Mouse (Mus musculus): ENCODE results near the gene Olfr522.

- TF ChIP-seq CTCF (conservative IDR thresholded peaks at IDR 0.05 in 1 of 2, IDR thresholded peaks at IDR 0.05 in 1 of 2; ENCODE audit: low read depth in 2 of 2, low read length in 2 of 2) (no peak), POLR2A (IDR thresholded peaks at IDR 0.05; ENCODE audit: low read depth, low read length) (no peak), TCF12 (IDR thresholded peaks at IDR 0.05; ENCODE audit: low read depth, low read length) (no peak), RAD21 (IDR thresholded peaks at IDR 0.05; ENCODE audit: low read depth, low read length) (no peak), EP300 (IDR thresholded peaks at IDR 0.05; ENCODE audit: low read length) (no peak), BHLHE40 (IDR thresholded peaks at IDR 0.05; ENCODE audit: low read depth, low read length) (no peak), ZNF384 (IDR thresholded peaks at IDR 0.05; ENCODE audit: low read depth, low read length) (no peak), PAX5 (IDR thresholded peaks at IDR 0.05; ENCODE audit: low read length) (no peak), ZKSCAN1 (IDR thresholded peaks at IDR 0.05; ENCODE audit: borderline replicate concordance, low read depth, low read length) (no peak), ELF1 (IDR thresholded peaks at IDR 0.05; ENCODE audit: low read depth, low read length) (no peak), JUN (IDR thresholded peaks at IDR 0.05; ENCODE audit: insufficient read depth, low read depth, low read length) (no peak), JUND (conservative IDR thresholded peaks at IDR 0.05; ENCODE audit: low read depth, low read length) (no peak), NELFE (IDR thresholded peaks at IDR 0.05; ENCODE audit: low read depth, low read length) (no peak)
These were observed 42.3 kb upstream of the Olfr522 start for GRCm38 (mm10) chr7:140206904-140207303.

Measured in CH12.LX (cell line).